20 mouse cellular contexts compared by ENCODE assay signal in genomic region chr17:28554021-28554420, GRCm38 (mm10). TPM values are rescaled to one million over a fixed set of nuclear protein-coding genes. Genes with fewer than 3 reads are reported as not detected.
"Had no signal": no experiment of that assay in that cellular context is flagged by ENCODE, and none has a peak within 500 bp of the region (broad histone marks: within the 10 kb centered on the region; RNA-seq: fewer than 3 reads in every experiment).

No protein-coding gene starts in this region.

RNA-seq across cellular contexts. Expression of gene Clpsl2, which starts 4.8 kb away (rescaled TPM):
- polyA plus RNA-seq: heart, embryonic 10.5 days; heart, embryonic 12.5 days; heart, embryonic 14.5 days; heart, embryonic 16.5 days; hindbrain, embryonic 10.5 days; hindbrain, embryonic 12.5 days; hindbrain, embryonic 14.5 days; hindbrain, embryonic 16.5 days; inflammation-experienced regulatory T-cells, adult 6 months; intestine, embryonic 15.5 days; intestine, postnatal 0 days; kidney, embryonic 14.5 days; kidney, embryonic 16.5 days; limb, embryonic 11.5 days; limb, embryonic 13.5 days; limb, embryonic 15.5 days; liver, adult 2 months; liver, embryonic 12.5 days; liver, embryonic 14.5 days; liver, embryonic 16.5 days had no signal

RNA-seq across cellular contexts. Expression of gene Clps, which starts 6.5 kb away (rescaled TPM):
- polyA plus RNA-seq: heart, embryonic 14.5 days; hindbrain, embryonic 10.5 days; hindbrain, embryonic 12.5 days; hindbrain, embryonic 14.5 days; hindbrain, embryonic 16.5 days; inflammation-experienced regulatory T-cells, adult 6 months; kidney, embryonic 14.5 days; kidney, embryonic 16.5 days; limb, embryonic 11.5 days had no signal

RNA-seq across cellular contexts. Expression of gene Lhfpl5, which starts 21.4 kb away (rescaled TPM):
- polyA plus RNA-seq: liver, adult 2 months; liver, embryonic 14.5 days had no signal

RNA-seq across cellular contexts. Expression of gene Armc12, which starts 23.4 kb away (rescaled TPM):
- polyA plus RNA-seq: heart, embryonic 12.5 days; heart, embryonic 14.5 days; heart, embryonic 16.5 days; hindbrain, embryonic 10.5 days; hindbrain, embryonic 12.5 days; hindbrain, embryonic 14.5 days; hindbrain, embryonic 16.5 days; intestine, embryonic 15.5 days; intestine, postnatal 0 days; kidney, embryonic 14.5 days; kidney, embryonic 16.5 days; limb, embryonic 11.5 days; limb, embryonic 13.5 days; limb, embryonic 15.5 days; liver, adult 2 months; liver, embryonic 12.5 days; liver, embryonic 16.5 days had no signal
